Mouse (Mus musculus): ENCODE results near the gene Acat3.
A peak's percentile ranks its signal among the peaks of the same experiment; 100 is the strongest.
"Not testable (repeated sequence)": the region's sequence is repeated elsewhere in the genome, so short reads cannot be mapped to it uniquely, and the experiment has no call there.

The Acat3 gene

DNA sequence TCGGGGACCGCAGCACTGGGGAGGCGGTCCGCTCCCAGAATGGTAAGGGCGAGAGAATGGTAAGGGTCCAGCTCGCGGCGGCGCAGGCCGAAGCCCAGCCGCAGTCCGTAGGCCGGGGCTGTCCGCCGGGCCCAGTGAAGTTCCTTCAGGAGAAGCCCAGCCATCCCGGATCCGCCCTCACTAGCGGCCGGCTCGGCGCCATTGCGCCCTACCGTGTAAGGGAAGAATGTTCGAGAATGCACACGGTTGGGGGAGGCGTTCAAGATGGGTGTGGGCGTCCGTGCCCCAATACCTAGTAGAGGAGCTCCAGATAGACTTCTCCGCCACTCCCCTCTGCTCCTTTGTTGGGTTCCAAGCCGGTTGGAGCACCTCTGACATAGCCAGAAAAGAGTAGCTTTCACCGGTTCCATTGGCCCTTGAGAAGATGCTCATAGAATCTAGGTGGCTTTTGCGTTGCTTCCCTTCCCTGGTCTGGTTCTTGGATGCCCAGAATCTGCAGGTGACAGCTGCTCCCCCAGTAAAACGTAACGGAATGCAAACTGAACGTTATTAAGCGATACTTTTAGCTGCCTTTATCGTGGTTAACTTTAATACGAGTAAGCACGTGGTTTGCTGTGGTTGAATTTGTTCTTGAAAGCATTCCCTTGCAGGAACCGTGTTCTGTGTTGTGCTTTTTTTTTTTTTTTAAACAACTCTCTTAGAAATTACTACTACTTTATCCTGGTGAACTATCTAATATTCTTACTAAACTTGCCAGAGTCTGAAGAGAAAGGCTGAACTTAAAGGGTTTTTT, 23.6 kb downstream of the Acat3 start:
- no peak for DNase-seq

DNA sequence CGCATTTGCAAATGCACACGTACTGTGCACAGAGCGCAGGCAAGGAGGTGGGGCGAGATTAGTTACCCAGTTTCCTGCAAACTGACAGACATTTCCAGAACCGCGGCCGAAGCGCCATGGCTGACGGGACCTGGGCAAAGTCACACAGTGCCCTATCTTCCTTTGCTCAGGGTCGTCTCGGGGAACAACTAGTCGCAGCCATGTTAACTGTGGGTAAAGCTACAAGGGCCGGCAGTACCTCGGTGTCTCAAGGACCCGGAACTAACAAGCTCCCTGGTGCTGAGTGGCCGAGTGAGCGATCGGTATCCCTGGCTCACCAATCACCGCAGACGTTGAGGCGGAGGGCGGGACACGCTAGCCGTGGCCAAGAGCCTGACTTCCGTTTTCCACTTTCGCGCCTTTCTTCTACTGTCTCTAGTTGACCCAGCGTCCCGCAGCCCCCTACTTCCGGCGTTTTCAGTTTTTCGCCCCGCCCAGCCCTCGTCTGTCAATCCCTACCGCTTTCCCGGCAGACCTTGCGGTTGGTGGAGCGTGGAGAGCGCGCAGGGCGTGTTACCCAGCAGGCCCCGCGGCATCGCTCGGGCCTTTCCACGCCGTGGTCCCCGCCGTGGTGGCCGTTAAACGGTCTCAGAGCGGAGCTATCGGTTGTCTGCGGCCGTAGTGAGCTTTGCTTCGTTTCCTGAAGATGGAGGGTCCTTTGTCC, 24.4 kb downstream of the Acat3 start, which contains the start of gene Mrpl18:
TSS of gene Mrpl18 (minus strand) at position 465 of the 703 bp plus-strand sequence.
- DNase-seq = peak; percentile 100

DNA sequence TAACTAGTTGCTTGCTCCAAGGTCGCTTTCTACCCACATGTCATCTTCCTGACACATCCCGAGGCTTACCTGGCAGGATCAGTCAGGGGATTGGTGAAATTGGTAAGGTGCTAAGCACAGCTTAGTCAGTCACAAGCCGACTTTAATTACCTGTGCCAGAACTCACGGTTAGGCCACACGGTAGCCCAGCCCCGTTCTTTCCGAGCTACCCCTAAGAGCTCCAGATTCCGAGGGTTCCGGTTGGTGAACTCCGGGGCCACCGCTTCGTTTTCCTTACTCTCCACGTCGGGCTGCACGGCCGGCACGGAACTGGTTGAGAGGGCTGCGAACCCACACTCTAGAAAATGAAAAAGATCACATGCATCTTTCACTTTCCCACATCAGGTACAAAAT, 24.9 kb downstream of the Acat3 start, which contains the start of gene Tcp1:
TSS of gene Tcp1 (plus strand) at position 214 of the 393 bp plus-strand sequence.
- no peak for DNase-seq

DNA sequence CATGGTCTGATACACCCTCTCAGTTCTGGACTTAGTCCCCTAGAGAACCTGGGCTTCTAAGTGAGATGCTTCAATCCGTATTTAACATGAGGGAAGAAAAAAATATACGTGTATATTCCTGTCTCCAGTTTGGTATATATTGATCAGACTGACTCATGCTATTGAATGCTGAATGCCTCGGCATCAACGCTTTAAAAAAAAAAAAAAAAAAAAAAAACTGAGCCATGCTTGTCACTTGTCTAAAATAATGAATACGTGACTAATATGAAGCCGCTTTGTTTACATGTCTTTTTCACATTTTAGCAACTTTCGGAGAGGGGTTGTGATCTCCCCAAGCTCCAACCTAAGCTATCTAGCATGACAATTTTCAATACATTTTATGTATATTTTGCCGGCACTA, 30.0 kb downstream of the Acat3 start:
- DNase-seq = no peak

DNA sequence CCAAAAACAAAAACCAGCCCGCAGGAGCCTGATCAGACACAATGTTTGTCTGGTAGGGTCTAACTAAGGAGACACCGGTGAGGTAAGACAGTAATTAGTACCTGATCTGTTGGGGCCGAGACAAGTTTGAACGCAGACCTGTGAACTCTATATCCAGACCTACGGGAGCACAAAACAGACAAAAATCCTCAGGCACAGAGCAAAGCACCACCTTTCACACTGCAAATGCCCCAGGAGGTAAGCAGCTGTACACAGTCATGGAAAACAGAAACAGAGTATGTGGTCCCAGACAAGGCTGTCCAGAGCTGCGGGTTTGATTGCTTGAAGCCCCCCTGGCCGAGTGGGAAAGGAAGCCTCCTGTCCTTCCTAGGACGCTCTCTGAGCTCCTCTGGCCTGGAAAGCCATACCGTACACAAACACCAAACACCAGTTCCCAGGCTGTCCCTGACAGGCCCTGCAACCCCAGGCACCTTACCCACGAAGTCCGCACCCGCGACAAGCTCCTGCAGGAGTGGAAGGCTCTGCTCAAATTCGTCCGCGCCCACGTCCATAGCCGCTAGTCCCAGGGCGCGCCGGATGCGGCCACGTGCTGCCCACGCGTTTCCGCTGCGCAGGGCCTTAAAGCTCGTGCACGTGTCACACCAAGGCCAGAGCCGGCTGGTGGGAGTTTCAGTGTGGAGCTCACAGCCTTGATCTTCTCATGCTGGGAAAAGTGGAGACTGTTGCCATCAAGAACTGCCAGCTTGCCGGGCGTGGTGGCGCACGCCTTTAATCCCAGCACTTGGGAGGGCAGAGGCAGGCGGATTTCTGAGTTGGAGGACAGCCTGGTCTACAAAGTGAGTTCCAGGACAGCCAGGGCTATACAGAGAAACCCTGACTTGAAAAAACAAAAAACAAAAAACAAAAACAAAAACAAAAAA, 30.8 kb downstream of the Acat3 start, which contains the start of gene Pnldc1:
TSS of gene Pnldc1 (minus strand) at position 870 of the 920 bp plus-strand sequence.
- no peak for DNase-seq

DNA sequence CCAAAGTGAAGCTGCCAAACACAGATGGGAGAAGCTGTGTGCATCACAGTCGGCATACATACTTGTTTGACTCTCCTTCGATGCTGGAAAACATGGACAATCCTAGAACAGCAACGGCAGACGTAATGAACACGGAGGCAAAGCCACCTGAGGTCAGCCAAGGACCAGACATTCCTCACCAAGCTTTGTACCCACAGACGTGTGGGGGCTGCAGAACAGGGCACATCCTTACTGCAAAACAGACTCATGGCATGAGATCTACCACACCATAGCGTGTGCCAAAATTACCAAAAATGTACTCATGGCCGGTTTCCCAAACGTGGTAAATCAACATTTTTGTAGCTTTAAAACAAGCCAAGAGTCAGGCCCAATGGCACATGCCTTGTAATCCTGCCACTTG, 34.0 kb downstream of the Acat3 start:
- DNase-seq = no peak

DNA sequence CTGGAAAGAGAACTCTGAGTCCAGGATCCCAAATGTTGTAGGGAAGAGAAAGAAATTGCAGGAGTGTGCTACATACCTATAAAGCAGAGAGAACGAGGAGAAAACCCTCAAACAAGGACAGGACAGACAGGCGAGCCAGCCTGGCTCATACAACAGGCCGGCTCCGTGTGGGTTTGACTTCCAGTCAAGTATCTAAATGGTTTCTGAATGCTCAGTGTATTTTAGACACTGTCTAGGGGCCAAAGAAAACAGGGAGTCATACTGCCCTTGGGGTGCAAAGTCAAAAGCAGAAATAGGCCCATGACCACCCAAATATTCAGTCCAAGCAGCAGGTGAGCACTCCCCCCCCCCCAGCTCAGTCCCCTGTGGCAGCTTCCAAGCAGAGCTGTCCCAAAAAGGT, 34.6 kb downstream of the Acat3 start:
- no peak for DNase-seq

DNA sequence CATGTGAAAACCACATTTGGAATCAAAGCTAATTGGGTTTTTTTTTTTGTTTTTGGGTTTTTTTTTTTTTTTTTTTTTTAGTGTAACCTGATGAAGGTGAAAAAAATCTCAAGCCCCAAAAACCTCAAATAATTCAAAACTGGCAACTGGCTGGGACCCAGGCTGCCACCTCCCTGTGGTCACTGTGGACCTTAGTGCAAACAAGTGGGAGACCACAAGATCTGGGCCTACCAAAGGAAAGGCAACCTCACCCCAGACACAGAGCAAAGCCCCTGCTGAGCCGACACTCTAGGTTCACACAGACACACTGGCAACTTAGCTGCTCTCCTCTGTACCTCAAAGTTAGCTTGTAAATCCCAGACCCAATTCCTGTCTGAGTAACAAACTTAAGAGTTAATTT, 36.1 kb downstream of the Acat3 start:
- DNase-seq = no peak

DNA sequence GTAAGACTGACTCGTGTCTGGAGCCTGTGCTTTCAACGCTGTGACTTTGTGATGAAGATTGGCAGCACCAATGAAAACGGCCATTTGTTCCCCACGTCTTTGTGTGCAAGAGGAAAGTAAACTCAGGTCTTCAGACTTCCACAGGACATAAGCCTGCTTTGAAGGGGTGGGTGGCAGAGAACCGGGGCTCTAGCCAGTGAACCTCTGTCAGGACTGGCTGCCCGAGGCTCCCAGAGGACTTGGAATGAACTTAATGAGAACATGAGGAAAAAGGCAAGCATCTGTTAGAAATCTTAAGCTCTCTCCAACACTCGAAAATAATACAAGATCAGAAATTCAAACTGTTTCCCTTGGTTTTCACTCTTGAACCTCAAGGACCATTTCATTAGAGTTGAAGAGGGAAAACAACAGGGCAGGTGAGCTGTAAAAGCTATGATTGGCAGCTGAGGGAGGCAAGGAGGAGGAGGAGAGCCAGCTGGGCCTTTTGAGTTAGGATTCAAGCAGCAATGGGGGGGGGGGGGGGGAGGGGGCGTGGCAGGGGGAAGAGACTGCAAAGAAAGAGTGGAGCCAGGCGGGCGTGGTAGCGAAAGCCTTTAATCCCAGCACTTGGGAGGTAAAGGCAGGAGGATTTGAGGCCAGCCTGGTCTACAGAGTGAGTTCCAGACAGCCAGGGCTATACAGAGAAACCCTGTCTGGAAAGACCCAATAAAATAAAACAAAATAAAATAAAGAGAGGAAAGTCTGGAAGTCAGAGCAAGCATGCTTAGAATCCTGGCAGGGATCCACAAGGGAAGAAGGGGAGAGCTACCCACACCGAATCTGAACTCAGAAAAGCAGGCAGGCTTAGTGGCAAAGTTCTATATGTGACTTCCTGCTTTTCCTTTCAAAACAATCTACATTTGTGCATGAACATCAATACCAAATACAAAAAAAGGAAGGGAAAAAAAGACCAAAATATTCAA, 36.7 kb downstream of the Acat3 start:
- DNase-seq = no peak

DNA sequence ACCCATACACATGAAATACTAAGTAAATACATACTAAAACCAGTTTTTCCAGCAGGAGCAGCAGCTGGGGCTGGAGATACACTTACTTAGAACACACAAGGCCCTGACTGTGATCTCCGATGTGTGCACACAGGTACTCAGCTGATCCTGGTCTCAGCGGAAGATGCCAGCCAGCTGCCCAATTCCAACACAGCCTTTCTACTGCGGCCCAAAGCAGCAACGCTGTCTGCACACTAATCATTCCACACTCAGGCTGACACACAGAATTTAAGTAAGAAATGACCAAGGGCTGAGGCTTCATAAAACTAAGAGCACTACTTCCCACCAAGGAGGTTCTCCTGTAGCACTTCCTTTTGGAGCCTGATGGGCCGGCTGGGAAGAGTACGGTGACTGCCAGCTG, 38.1 kb downstream of the Acat3 start:
- no peak for DNase-seq

DNA sequence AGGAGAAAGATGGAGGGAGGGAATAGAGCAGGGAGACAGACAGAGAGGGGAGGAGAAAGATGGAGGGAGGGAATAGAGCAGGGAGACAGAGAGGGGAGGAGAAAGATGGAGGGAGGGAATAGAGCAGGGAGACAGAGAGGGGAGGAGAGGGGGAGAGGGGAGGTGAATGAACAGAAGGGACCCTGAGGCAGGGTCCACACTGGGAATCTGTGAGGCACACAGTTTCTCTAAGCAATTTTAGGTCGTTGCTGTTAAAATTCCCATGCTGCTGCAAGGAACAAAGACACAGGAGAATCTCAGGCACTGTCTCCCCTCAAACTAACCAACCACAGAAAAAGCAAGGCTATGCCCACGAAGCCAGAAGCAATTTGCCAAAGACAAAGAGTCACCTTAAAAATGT, 41.8 kb downstream of the Acat3 start:
- DNase-seq = not testable (repeated sequence)

DNA sequence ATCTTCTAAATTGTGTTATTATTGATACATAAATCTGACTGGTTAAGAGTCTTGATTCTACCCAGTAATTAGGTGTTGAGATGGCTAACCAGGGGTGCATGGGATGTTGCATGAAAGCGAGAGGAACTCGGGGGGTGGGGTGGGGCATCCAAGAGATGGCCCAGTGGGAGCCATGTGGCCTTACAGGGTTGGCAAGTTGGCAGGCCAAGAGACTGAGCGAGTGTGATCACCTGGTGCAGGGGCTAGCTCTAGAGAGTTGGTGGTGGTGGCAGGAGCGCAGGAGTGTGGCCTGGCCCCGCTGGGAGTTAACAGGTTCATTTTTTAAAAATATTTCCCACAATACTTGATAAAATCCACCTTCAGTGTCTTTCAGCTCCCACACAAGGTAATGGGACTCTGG, 42.7 kb downstream of the Acat3 start:
- no peak for DNase-seq

DNA sequence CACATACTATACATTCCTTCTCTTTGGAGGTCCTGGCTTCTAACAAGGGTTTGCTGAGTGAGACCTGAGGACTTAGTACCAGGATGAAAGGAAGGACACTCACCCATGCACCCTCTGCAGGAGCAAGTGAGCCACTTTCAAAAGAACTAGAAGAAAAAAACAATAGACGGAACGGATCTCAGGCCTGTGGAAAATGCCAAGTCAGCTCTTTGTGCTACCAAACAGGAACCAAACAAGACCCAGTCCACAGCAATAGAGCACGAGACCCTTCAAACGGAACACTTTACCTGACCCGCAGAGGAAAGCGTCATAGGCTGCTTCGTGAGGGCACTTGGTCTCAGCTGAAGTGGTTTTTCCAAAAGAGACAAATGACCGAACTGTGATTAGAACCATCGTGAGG, 48.4 kb downstream of the Acat3 start:
- no peak for DNase-seq

DNA sequence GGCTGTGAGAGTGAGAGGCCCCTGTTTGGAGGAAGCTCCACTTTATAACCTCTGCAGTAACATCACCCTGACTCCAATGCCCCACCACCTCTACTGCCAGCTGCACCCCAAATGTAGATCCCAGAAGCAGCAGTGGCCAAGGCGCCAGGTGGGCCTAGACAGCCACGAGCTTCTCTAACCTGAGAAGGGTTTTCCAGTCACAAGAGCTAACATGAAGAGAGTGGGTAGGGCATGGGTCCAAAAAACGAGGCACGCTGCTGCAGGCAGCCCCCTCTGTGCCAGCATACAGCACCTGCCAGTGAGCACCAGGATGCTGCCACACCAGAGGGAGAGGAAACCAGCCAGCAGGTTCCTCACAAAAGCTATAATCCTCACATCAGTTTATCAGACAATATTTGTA, 49.3 kb downstream of the Acat3 start:
- DNase-seq = no peak

DNA sequence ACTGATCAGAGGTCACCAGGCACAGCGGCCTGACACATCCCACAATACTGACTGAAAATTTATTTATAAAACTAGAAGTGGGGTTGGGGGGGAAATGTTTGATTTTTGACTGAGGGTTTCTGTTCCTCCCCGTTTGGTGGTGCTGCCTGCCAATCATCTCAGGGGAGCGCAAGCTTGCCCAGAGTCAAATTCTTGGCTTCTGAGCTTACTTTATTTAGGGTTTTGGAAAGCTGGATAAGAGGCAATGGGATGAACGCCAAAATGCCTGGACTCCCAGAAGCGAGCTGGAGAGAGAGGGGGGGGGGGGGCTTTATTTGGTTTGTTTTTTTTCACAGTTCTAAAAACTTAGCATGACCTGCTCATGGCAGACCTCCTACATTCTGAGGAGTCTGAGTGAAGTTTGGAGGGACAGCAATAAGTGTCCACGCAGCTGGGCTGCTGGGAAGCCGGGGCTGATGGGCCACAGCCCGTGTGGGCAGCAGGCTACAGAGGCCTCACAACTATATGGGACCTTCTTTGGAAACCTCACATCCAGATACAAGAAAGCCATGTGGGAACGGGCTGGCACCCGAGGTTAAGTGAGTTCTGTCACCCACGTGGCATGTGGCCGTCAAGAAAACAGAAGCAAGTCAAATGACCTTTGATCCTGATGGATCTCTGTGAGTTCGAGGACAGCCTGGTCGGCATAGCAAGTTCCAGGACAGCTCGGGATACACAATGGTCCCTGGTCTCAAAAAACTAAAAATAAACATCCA, 53.2 kb downstream of the Acat3 start:
- DNase-seq = no peak

DNA sequence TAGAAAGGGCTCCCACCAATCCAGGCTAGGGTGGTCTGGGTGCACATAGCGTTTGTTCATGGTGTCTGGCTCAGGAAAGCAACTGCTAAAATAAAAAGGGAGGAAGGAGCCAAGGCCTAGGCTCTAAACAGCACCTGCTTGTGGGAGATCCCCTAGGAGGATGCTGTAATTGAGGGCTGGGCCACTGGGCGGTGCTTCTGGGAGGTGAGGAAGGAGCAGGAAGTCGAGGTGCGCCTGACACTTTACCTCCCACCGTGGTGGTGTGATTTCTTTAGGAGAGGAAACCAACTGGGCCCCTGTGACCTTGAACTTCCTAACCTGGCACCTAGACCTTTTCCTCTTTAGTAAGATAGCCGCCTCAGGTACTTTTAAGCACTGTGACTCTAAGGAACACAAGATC, 53.8 kb downstream of the Acat3 start:
- DNase-seq = no peak

DNA sequence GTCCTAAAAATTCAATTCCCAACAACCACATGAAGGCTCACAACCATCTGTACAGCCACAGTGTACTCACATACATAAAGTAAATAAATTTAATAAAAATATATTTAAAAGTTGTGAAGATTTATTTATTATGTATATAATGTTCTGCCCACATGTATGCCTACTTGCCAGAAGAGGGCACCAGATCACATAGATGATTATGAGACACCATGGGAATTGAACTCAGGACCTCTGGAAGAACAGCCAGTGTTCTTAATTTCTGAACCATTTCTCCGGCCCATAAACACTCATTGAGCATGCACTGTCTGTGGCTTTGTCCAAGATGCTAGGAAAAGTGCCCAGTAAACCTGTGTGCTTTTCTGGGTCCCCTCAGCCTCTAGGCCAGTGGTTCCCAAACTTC, 59.2 kb downstream of the Acat3 start:
- DNase-seq = no peak

DNA sequence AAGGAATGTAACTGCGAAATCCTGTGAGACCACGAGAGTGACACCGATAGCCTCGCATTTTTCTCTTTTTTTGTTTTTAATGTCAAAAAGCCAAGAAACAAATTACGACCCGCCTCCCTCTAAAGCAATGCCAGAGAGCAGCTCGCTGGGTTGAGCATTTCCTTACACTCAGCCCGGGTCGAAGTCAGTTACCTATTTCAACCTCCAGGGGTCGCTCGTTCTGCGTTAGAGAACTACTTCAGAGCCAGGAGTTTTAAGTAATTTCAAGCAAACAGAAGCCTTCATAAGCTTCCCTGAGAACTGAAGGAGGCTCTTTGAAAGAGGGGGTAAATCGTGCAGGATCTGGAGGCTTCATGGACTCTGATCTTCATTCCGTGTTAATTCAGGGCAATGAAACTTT, 60.2 kb downstream of the Acat3 start:
- DNase-seq = peak; percentile 79

DNA sequence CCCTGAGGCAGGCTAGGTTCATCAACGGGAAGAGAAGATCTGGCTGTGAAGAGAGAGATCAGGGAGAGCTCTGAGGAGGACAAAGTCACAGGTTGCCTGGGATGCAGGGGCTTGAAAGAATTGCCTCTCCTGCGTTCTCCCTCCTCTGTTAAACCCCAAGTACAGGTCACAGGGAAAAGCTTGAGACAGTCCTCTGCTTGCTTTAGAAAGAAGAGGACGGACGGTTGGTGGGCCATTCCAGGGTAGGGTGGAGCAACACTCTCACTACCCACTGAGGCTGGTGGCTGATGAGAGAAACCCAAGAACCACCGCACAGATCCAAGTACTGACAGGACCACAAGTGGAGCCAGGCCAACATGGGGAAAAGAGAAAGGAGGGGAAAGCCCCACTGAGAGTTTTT, 64.7 kb downstream of the Acat3 start, which contains the start of gene Mrgprh:
TSS of gene Mrgprh (plus strand) at position 301 of the 400 bp plus-strand sequence.
- no peak for DNase-seq

All from kidney, adult 11 months (tissue).